Mouse (Mus musculus) limb, embryonic 13.5 days (tissue): Measurements from ENCODE around the gene Gm10340. TPM values are rescaled to one million over a fixed set of nuclear protein-coding genes. Genes with fewer than 3 reads are reported as not detected.
"Not testable (repeated sequence)": the region's sequence is repeated elsewhere in the genome, so short reads cannot be mapped to it uniquely, and the experiment has no call there.

ENCODE experiments used
- ATAC-seq: fragments of 200-750 bp; cut with Nextera tagmentation; 2 replicates; pipeline ENCODE4 v1.8.0; 2017; ENCODE audit warnings: low read depth, moderate number of reproducible peaks, moderate TSS enrichment; ENCODE audit not compliant: low FRiP score
- H3K27ac ChIP-seq: fragments of 300-500 bp; sonication (generic); 2 replicates; pipeline ENCODE4 v1.5.1; 2015; ENCODE audit warnings: inconsistent platforms, mild to moderate bottlenecking, moderate library complexity
- H3K27me3 ChIP-seq: fragments of 300-500 bp; sonication (generic); 2 replicates; pipeline ENCODE4 v1.6.1; 2015; ENCODE audit warnings: mild to moderate bottlenecking, inconsistent platforms
- H3K36me3 ChIP-seq: fragments of 300-500 bp; sonication (generic); 2 replicates; pipeline ENCODE4 v1.6.1; 2015; ENCODE audit warnings: inconsistent platforms, mild to moderate bottlenecking, moderate library complexity
- H3K4me1 ChIP-seq: fragments of 300-500 bp; sonication (generic); 2 replicates; pipeline ENCODE4 v1.6.1; 2015; ENCODE audit warnings: inconsistent platforms
- H3K4me2 ChIP-seq: fragments of 300-500 bp; sonication (generic); replicated peaks from 2 replicates; pipeline ENCODE4 v1.6.1; 2015; ENCODE audit warnings: inconsistent platforms, mild to moderate bottlenecking, moderate library complexity
- H3K4me3 ChIP-seq: fragments of 300-500 bp; sonication (generic); 2 replicates; pipeline ENCODE4 v1.5.1; 2015; ENCODE audit warnings: moderate library complexity, mild to moderate bottlenecking, inconsistent platforms
- H3K9ac ChIP-seq: fragments of 300-500 bp; sonication (generic); 2 replicates; pipeline ENCODE4 v1.6.1; 2015; ENCODE audit warnings: mild to moderate bottlenecking, inconsistent platforms
- H3K9me3 ChIP-seq: fragments of 300-500 bp; sonication (generic); 2 replicates; pipeline ENCODE4 v1.6.1; 2016; ENCODE audit warnings: inconsistent platforms
- WGBS: fragments of 180-500 bp; shearing (Covaris S2); methylation state at CpG from one replicate; pipeline ENCODE4 v1.1.7; 2015; 5-methylcytosine and 5-hydroxymethylcytosine counted together
- polyA plus RNA-seq: library from polyadenylated mRNA; unstranded; fragments of >200 nt; fragmentation: Nextera tagmentation; extraction: Ambion mirVana; gene quantifications from 2 replicates; pipeline ENCODE4 v1.2.1, GENCODE M21; 2015

Gene Gm10340
- not detected in 2 replicates for polyA plus RNA-seq

- not testable (repeated sequence) for ATAC-seq, H3K27me3 ChIP-seq, H3K36me3 ChIP-seq, H3K9me3 ChIP-seq, H3K4me2 ChIP-seq, H3K27ac ChIP-seq, H3K9ac ChIP-seq, H3K4me3 ChIP-seq, H3K4me1 ChIP-seq
- WGBS, result 82% methylated on average over 2 of the region's 3 CpGs
Observed at GRCm38 (mm10) chr14:3133697-3134096, at the start of gene Gm10340. TSS of gene Gm10340 (plus strand) at chr14:3133997.

- not testable (repeated sequence) for H3K36me3 ChIP-seq, H3K4me1 ChIP-seq, ATAC-seq, H3K27me3 ChIP-seq, H3K4me3 ChIP-seq, H3K4me2 ChIP-seq, H3K9ac ChIP-seq, H3K9me3 ChIP-seq, H3K27ac ChIP-seq
- 94% methylated on average over 23 of the region's 25 CpGs for WGBS
Observed at GRCm38 (mm10) chr14:3116051-3116450, 17.7 kb upstream of the Gm10340 start.

- WGBS, result no CpG with 5 or more reads among the region's 2 CpGs
- not testable (repeated sequence) for ATAC-seq, H3K4me2 ChIP-seq, H3K4me1 ChIP-seq, H3K27me3 ChIP-seq, H3K27ac ChIP-seq, H3K9ac ChIP-seq, H3K36me3 ChIP-seq, H3K9me3 ChIP-seq, H3K4me3 ChIP-seq
Observed at GRCm38 (mm10) chr14:3187955-3188354, 54.2 kb downstream of the Gm10340 start, which contains the start of gene Gm5795. TSS of gene Gm5795 (plus strand) at chr14:3188255.

Other genes starting within 250 kb of the Gm10340 start
- gene Gm2888, start 104.0 kb upstream of the Gm10340 start, polyA plus RNA-seq, result not detected in 2 replicates
- gene Gm2897, start 84.7 kb upstream of the Gm10340 start, polyA plus RNA-seq, result 1.8 and 2.1 TPM in 2 replicates
- gene Gm5795, start 54.3 kb downstream of the Gm10340 start, polyA plus RNA-seq, result not detected in 2 replicates
- 5.1 and 5.9 TPM in 2 replicates for gene D830030K20Rik, start 74.5 kb downstream of the Gm10340 start, polyA plus RNA-seq
- gene Gm2956, start 198.6 kb downstream of the Gm10340 start, polyA plus RNA-seq, result not detected in 2 replicates